Mouse (Mus musculus) midbrain, embryonic 11.5 days (tissue): ENCODE measurements at regions not wholly inside any gene's neighbourhood (a gene's known extent, or its start where the extent isn't known, plus 50 kb on each side); places are given as distances from the start of the nearest gene placed in this dataset.

Source experiments
- ATAC-seq: fragments of 200-750 bp; cut with Nextera tagmentation; 2 replicates; pipeline ENCODE4 v1.8.0; 2017; ENCODE audit warnings: moderate TSS enrichment, moderate library complexity; ENCODE audit not compliant: low FRiP score
- DNase-seq: peaks from one replicate; pipeline ENCODE4 v3.0.0; 2015; ENCODE audit warnings: low spot score; ENCODE audit errors: missing footprints
- H3K27ac ChIP-seq: fragments of 300-500 bp; sonication (generic); 2 replicates; pipeline ENCODE4 v1.5.1; 2014; ENCODE audit warnings: low read depth, low read length
- H3K27me3 ChIP-seq: fragments of 300-500 bp; sonication (generic); 2 replicates; pipeline ENCODE4 v1.6.1; 2014; ENCODE audit warnings: mild to moderate bottlenecking, low read length, moderate library complexity, mixed read lengths; ENCODE audit not compliant: control insufficient read depth, insufficient read depth
- H3K36me3 ChIP-seq: fragments of 300-500 bp; sonication (generic); 2 replicates; pipeline ENCODE4 v1.6.1; 2014; ENCODE audit warnings: mild to moderate bottlenecking, low read length, moderate library complexity, mixed read lengths; ENCODE audit not compliant: control insufficient read depth, insufficient read depth
- H3K4me1 ChIP-seq: fragments of 300-500 bp; sonication (generic); 2 replicates; pipeline ENCODE4 v1.6.1; 2014; ENCODE audit warnings: low read length; ENCODE audit not compliant: control insufficient read depth, insufficient read depth
- H3K4me2 ChIP-seq: fragments of 300-500 bp; sonication (generic); 2 replicates; pipeline ENCODE4 v1.6.1; 2014; ENCODE audit warnings: mild to moderate bottlenecking, moderate library complexity
- H3K4me3 ChIP-seq: fragments of 300-500 bp; sonication (generic); 2 replicates; pipeline ENCODE4 v1.5.1; 2014; ENCODE audit warnings: low read depth, low read length
- H3K9ac ChIP-seq: fragments of 300-500 bp; sonication (generic); 2 replicates; pipeline ENCODE4 v1.6.1; 2014; ENCODE audit warnings: low read length
- H3K9me3 ChIP-seq: fragments of 300-500 bp; sonication (generic); 2 replicates; pipeline ENCODE4 v1.6.1; 2016; ENCODE audit warnings: low read length; ENCODE audit not compliant: control insufficient read depth
- WGBS: fragments of 180-500 bp; shearing (Covaris S2); extraction: QIAGEN DNeasy Blood & Tissue Kit; methylation state at CpG from one replicate; pipeline ENCODE4 v1.1.7; 2014; 5-methylcytosine and 5-hydroxymethylcytosine counted together

- H3K27ac ChIP-seq: no peak overlapping the region
- no peak overlapping the region for H3K4me2 ChIP-seq
- H3K4me3 ChIP-seq: no peak overlapping the region
- H3K4me1 ChIP-seq: no peaks in the 10 kb centered on the region
- no peak overlapping the region for H3K9ac ChIP-seq
- ATAC-seq: no peak
- no peak for DNase-seq
- H3K36me3 ChIP-seq: no peaks in the 10 kb centered on the region
- no peaks in the 10 kb centered on the region for H3K27me3 ChIP-seq
- WGBS: 90% methylated on average over 3 of the region's 3 CpGs
- H3K9me3 ChIP-seq: no peaks in the 10 kb centered on the region
Measured at GRCm38 (mm10) chr3:136432072-136432471, 106.2 kb upstream of the Bank1 start.

DNA sequence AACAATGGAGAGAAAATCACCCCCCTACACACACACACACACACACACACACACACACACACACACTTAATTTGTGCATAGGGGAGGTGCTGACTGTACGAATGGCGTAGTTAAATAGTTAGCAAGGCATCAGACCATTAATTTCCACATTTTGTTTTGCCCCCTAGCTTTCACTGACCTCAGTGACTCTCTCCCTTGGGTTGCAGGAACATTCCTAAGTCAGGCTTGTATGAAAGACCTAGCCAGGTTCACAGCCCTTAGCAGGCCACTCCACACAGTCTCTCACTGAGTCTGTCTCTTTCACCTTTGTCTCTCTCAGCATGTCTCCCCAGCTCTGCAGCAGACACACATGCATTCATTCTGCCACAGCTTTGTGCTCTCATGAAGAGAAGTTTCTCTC is 101.6 kb upstream of the Bank1 start:
- DNase-seq: no peak
- Histone ChIP-seq H3K4me1 (no peaks in the 10 kb centered on the region), H3K4me2 (no peak overlapping the region), H3K36me3 (no peaks in the 10 kb centered on the region), H3K27me3 (no peaks in the 10 kb centered on the region), H3K27ac (no peak overlapping the region), H3K9me3 (no peaks in the 10 kb centered on the region), H3K4me3 (no peak overlapping the region), H3K9ac (no peak overlapping the region)
- no peak for ATAC-seq
- 96% methylated on average over 2 of the region's 2 CpGs for WGBS

DNA sequence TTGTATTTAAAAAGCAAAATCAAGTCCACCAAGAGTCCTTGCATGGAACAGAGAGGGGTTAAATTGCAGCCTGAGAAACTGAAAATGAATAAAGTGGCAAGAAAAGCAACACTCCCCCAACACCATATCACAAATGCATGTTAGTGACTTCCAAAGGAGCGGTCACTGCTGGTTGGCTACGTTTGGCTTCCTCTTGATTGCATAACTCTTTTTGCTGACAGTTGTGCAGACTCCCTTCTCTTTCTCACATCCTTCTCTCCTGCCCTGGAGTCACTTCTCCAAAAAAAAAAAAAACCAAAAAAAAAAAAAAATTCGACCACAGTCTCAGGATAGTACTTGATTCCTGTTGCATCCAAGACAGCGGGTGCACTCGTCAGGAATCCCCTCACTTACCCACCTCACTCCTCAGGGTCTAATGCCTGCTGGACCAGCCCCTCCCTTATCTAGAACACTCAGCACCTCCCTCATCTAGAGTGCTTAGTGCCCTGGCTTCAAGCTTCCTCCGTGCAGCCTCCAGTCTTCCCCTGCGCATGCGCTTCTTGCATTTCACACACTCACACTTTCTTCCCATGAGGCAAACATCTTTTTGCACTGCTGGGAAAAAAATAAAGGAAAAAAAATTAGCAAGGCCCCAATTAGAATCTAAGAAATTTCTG is 100.8 kb upstream of the Bank1 start:
- H3K4me2 ChIP-seq: no peak overlapping the region
- no peak overlapping the region for H3K27ac ChIP-seq
- 82% methylated on average over 8 of the region's 8 CpGs for WGBS
- H3K9ac ChIP-seq: no peak overlapping the region
- no peaks in the 10 kb centered on the region for H3K27me3 ChIP-seq
- no peaks in the 10 kb centered on the region for H3K9me3 ChIP-seq
- no peak for DNase-seq
- H3K4me1 ChIP-seq: no peaks in the 10 kb centered on the region
- no peak overlapping the region for H3K4me3 ChIP-seq
- no peak for ATAC-seq
- no peaks in the 10 kb centered on the region for H3K36me3 ChIP-seq

DNA sequence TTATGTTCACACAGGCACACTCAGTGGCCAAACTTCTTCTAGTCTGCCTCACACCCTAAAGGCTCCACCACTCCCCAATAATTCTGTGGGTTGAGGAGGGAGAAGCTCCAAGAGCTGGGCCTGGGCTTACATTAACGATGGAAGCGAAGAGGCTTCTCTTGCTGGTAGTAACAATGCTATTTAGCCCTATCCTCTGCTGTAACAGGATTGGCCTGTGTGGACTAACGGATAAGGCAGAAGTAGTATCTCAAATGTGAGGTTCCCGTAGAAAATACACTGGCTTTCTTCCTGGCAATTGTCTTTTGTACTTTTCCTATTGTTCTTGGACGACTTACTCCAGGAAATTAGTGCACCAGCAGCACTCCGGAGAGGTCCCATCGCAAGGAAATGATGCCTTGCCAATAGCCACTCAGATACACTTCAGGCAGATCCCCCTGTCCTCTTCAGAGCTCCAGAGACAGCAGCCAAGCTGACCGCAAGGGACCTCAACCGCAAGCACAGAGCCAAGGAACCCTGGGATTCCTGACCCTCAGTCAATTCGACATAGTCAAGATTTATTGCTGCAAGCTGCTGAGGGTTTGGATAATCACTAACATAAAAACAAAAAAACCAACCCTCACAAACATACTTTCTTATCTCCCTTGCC is 96.2 kb upstream of the Bank1 start:
- WGBS: 90% methylated on average over 10 of the region's 10 CpGs
- H3K4me1 ChIP-seq: no peaks in the 10 kb centered on the region
- no peak overlapping the region for H3K4me3 ChIP-seq
- H3K36me3 ChIP-seq: no peaks in the 10 kb centered on the region
- no peak overlapping the region for H3K9ac ChIP-seq
- no peak overlapping the region for H3K27ac ChIP-seq
- no peaks in the 10 kb centered on the region for H3K27me3 ChIP-seq
- no peaks in the 10 kb centered on the region for H3K9me3 ChIP-seq
- H3K4me2 ChIP-seq: no peak overlapping the region
- no peak for DNase-seq
- ATAC-seq: no peak

DNA sequence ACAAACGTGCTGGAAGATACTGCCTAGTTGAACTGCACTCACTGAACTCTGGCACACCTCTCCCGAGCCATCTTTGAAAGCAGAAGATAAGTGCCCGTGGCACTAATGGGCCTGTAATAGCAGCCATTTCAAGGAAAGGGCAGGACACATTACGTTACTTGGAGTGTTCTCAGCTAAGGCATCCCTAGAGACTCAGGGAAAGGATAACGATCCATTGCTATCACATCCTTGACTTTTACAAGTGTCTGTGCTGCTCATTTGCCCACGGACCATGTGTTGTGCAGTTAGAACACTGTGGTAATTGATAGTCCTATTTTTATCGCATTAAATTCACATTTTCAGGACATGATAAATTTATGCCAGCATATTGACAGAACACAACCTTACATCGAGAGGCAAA is 79.7 kb upstream of the Bank1 start:
- no peak for ATAC-seq
- no peak for DNase-seq
- H3K4me2 ChIP-seq: no peak overlapping the region

GRCm38 (mm10) chr3:136383282-136383681 is 57.4 kb upstream of the Bank1 start:
- ATAC-seq: no peak
- Histone ChIP-seq H3K4me3 (no peak overlapping the region), H3K9me3 (no peaks in the 10 kb centered on the region), H3K27me3 (no peaks in the 10 kb centered on the region), H3K9ac (no peak overlapping the region), H3K27ac (no peak overlapping the region), H3K36me3 (no peaks in the 10 kb centered on the region), H3K4me1 (no peaks in the 10 kb centered on the region), H3K4me2 (no peak overlapping the region)
- no peak for DNase-seq
- 83% methylated on average over 4 of the region's 4 CpGs for WGBS

More for the DNA sequence above, 79.7 kb upstream of the Bank1 start:
- Histone ChIP-seq H3K9me3 (no peaks in the 10 kb centered on the region), H3K36me3 (no peaks in the 10 kb centered on the region), H3K4me3 (no peak overlapping the region), H3K27me3 (no peaks in the 10 kb centered on the region), H3K27ac (no peak overlapping the region), H3K9ac (no peak overlapping the region), H3K4me1 (no peaks in the 10 kb centered on the region)
- WGBS: 89% methylated on average over 8 of the region's 8 CpGs

GRCm38 (mm10) chr3:136380644-136381043 is 54.8 kb upstream of the Bank1 start:
- 78% methylated on average over 7 of the region's 7 CpGs for WGBS
- no peak for DNase-seq
- H3K36me3 ChIP-seq: no peaks in the 10 kb centered on the region
- H3K27ac ChIP-seq: no peak overlapping the region
- H3K4me1 ChIP-seq: no peaks in the 10 kb centered on the region
- H3K4me3 ChIP-seq: no peak overlapping the region
- H3K9me3 ChIP-seq: no peaks in the 10 kb centered on the region
- H3K9ac ChIP-seq: no peak overlapping the region
- no peak overlapping the region for H3K4me2 ChIP-seq
- ATAC-seq: no peak
- H3K27me3 ChIP-seq: no peaks in the 10 kb centered on the region

DNA sequence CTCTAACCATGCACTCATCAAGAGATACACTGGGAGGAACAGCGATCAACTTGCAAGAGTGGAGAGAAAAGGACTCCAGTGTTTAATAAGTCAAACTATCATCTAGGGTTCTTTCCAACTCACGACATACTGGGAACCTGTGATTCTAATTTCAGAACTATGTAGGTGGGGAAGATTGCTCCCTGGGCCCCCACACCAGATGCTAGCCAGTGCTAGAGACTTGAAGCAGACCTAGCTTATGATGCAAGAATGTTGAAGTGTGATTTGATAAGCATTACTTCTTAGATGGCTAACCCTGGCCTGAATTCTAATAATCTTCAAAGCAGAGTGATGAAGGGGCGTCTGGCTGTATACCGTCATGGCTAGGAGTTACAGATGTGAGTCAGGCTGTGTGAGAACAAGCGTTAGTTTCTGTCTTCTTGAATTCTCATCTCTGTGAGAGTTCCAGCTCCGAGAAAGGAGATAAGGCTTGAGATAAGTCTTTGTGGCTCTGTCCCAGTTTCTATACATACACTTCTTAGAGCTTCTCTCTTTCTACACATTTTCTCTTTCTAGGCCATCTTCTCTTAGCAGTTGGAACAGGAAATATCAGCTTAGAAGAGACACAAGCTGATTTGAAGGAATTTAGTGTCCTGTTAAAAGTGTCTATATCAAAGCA is 54.0 kb upstream of the Bank1 start:
- Histone ChIP-seq H3K36me3 (no peaks in the 10 kb centered on the region), H3K27me3 (no peaks in the 10 kb centered on the region), H3K4me3 (no peak overlapping the region), H3K4me1 (no peaks in the 10 kb centered on the region), H3K4me2 (no peak overlapping the region), H3K27ac (no peak overlapping the region), H3K9ac (no peak overlapping the region), H3K9me3 (no peaks in the 10 kb centered on the region)
- ATAC-seq: no peak
- 89% methylated on average over 6 of the region's 6 CpGs for WGBS
- no peak for DNase-seq

GRCm38 (mm10) chr3:136376893-136377292 is 51.0 kb upstream of the Bank1 start:
- no peaks in the 10 kb centered on the region for H3K4me1 ChIP-seq
- H3K4me2 ChIP-seq: no peak overlapping the region
- no peaks in the 10 kb centered on the region for H3K27me3 ChIP-seq
- DNase-seq (no peak), ATAC-seq (no peak)
- WGBS: 82% methylated on average over 4 of the region's 4 CpGs
- no peaks in the 10 kb centered on the region for H3K36me3 ChIP-seq
- H3K4me3 ChIP-seq: no peak overlapping the region
- H3K9me3 ChIP-seq: no peaks in the 10 kb centered on the region
- H3K9ac ChIP-seq: no peak overlapping the region
- H3K27ac ChIP-seq: no peak overlapping the region
